14 mouse cellular contexts compared by ENCODE assay signal in genomic region chr12:21493471-21493870, GRCm38 (mm10).
A peak's percentile ranks its signal among the peaks of the same experiment; 100 is the strongest.
DNase-seq lines count a peak whose midpoint lies in the region; ATAC-seq lines count a peak whose summit lies in the region.
"Had no signal": no experiment of that assay in that cellular context is flagged by ENCODE, and none has a peak within 500 bp of the region (broad histone marks: within the 10 kb centered on the region; RNA-seq: fewer than 3 reads in every experiment).

No protein-coding gene starts in this region.

- intact Hi-C loops in heart, postnatal 36 days (cut with DNase I), result no loop called here

- no peak overlapping the region for H3K9ac ChIP-seq in hindbrain, embryonic 14.5 days
- no peak overlapping the region for H3K9ac ChIP-seq in hindbrain, embryonic 16.5 days (ENCODE audit: low read depth, low read length)
- H3K9ac ChIP-seq in heart, embryonic 12.5 days, result no peak overlapping the region
- H3K9ac ChIP-seq: heart, embryonic 15.5 days; liver, embryonic 15.5 days had no signal

- no peaks in the 10 kb centered on the region for H3K9me3 ChIP-seq in hindbrain, embryonic 10.5 days
- no peaks in the 10 kb centered on the region for H3K9me3 ChIP-seq in hindbrain, embryonic 14.5 days (ENCODE audit: control insufficient read depth, low read length)
- no peaks in the 10 kb centered on the region for H3K9me3 ChIP-seq in hindbrain, embryonic 16.5 days (ENCODE audit: control insufficient read depth, low read length)
- H3K9me3 ChIP-seq in heart, embryonic 12.5 days (replicated peaks), result no peaks in the 10 kb centered on the region
- H3K9me3 ChIP-seq: heart, embryonic 15.5 days; liver, embryonic 15.5 days had no signal

- H3K4me2 ChIP-seq in hindbrain, embryonic 14.5 days (replicated peaks), result no peak overlapping the region
- no peak overlapping the region for H3K4me2 ChIP-seq in hindbrain, embryonic 16.5 days (ENCODE audit: low read length)
- no peak overlapping the region for H3K4me2 ChIP-seq in heart, embryonic 12.5 days
- H3K4me2 ChIP-seq: heart, embryonic 15.5 days; liver, embryonic 15.5 days had no signal

- WGBS in hindbrain, embryonic 10.5 days, result 44% methylated on average over 3 of the region's 3 CpGs
- WGBS in hindbrain, embryonic 14.5 days, result 37% methylated on average over 3 of the region's 3 CpGs
- WGBS in hindbrain, embryonic 16.5 days, result 30% methylated on average over 3 of the region's 3 CpGs
- WGBS in heart, embryonic 12.5 days, result 69% methylated on average over 3 of the region's 3 CpGs

- no peak overlapping the region for H3K4me3 ChIP-seq in hindbrain, embryonic 10.5 days
- H3K4me3 ChIP-seq in hindbrain, embryonic 14.5 days (replicated peaks; ENCODE audit: low read length), result no peak overlapping the region
- no peak overlapping the region for H3K4me3 ChIP-seq in hindbrain, embryonic 16.5 days (ENCODE audit: low read length)
- no peak overlapping the region for H3K4me3 ChIP-seq in heart, embryonic 12.5 days
- H3K4me3 ChIP-seq: heart, embryonic 15.5 days; liver, embryonic 15.5 days; myocyte had no signal

- peak overlapping the region; percentile 9; the same call in 1 of the 2 replicates for H3K27ac ChIP-seq in hindbrain, embryonic 10.5 days
- H3K27ac ChIP-seq in hindbrain, embryonic 14.5 days, result no peak overlapping the region
- H3K27ac ChIP-seq in hindbrain, embryonic 16.5 days (ENCODE audit: low read depth, low read length), result no peak overlapping the region
- no peak overlapping the region for H3K27ac ChIP-seq in heart, embryonic 12.5 days (ENCODE audit: poor library complexity, severe bottlenecking)
- H3K27ac ChIP-seq: heart, embryonic 15.5 days; liver, embryonic 15.5 days had no signal

- H3K4me1 ChIP-seq in hindbrain, embryonic 10.5 days (replicated peaks), result peaks cover 13% of the 10 kb centered on the region
- 0 out of 2 replicates have a peak, but pooled peaks cover 4% of the 10 kb centered on the region for H3K4me1 ChIP-seq in hindbrain, embryonic 14.5 days (replicated peaks; ENCODE audit: control insufficient read depth, insufficient read depth, low read length)
- H3K4me1 ChIP-seq in hindbrain, embryonic 16.5 days (ENCODE audit: control insufficient read depth, insufficient read depth, low read depth, low read length), result peaks cover 3% of the 10 kb centered on the region; the same call in 1 of the 2 replicates
- peaks cover 8% of the 10 kb centered on the region for H3K4me1 ChIP-seq in heart, embryonic 12.5 days (replicated peaks)
- H3K4me1 ChIP-seq: liver, embryonic 15.5 days had no signal

- no peaks in the 10 kb centered on the region for H3K27me3 ChIP-seq in hindbrain, embryonic 10.5 days (ENCODE audit: insufficient read depth, poor library complexity, severe bottlenecking)
- H3K27me3 ChIP-seq in hindbrain, embryonic 14.5 days (ENCODE audit: control insufficient read depth, insufficient read depth, low read length), result no peaks in the 10 kb centered on the region
- H3K27me3 ChIP-seq in hindbrain, embryonic 16.5 days (replicated peaks; ENCODE audit: control insufficient read depth, insufficient read depth, low read length), result no peaks in the 10 kb centered on the region
- no peaks in the 10 kb centered on the region for H3K27me3 ChIP-seq in heart, embryonic 12.5 days (replicated peaks)
- H3K27me3 ChIP-seq: heart, embryonic 15.5 days; liver, embryonic 15.5 days had no signal

- no peak for DNase-seq in hindbrain, embryonic 10.5 days (ENCODE audit: low spot score)
- DNase-seq in hindbrain, embryonic 14.5 days (ENCODE audit: low spot score), result no peak
- DNase-seq in layer of hippocampus, postnatal 36 days, result peak; percentile 69 to 70
- peak; percentile 52 for DNase-seq in right cerebral cortex, adult 18-20 months
- no peak for DNase-seq in heart, postnatal 36 days
- DNase-seq in heart, adult 9 months (ENCODE audit: low spot score in 2 of 2), result no peak
- DNase-seq: gastrocnemius, postnatal 14 days; kidney, postnatal 14 days; lung, postnatal 4 days had no signal

- no peak for ATAC-seq in hindbrain, embryonic 14.5 days (ENCODE audit: low FRiP score)
- ATAC-seq in hindbrain, embryonic 16.5 days, result peak; percentile 77
- no peak for ATAC-seq in heart, embryonic 12.5 days (ENCODE audit: insufficient number of reproducible peaks, low FRiP score)

- H3K36me3 ChIP-seq in hindbrain, embryonic 10.5 days, result no peaks in the 10 kb centered on the region
- H3K36me3 ChIP-seq in hindbrain, embryonic 14.5 days (replicated peaks; ENCODE audit: control insufficient read depth, insufficient read depth), result no peaks in the 10 kb centered on the region
- no peaks in the 10 kb centered on the region for H3K36me3 ChIP-seq in hindbrain, embryonic 16.5 days (ENCODE audit: control insufficient read depth, insufficient read depth, low read length)
- H3K36me3 ChIP-seq in heart, embryonic 12.5 days, result no peaks in the 10 kb centered on the region
- H3K36me3 ChIP-seq: heart, embryonic 15.5 days; liver, embryonic 15.5 days had no signal

Comparison
In these comparisons a context has a peak if more than half of its experiments do, and no peak if none do; other contexts are left out.
1. DNase-seq: peak in layer of hippocampus, postnatal 36 days (2 of 2) and right cerebral cortex, adult 18-20 months (single experiment); none in hindbrain, embryonic 10.5 days (single experiment), hindbrain, embryonic 14.5 days (single experiment), heart, postnatal 36 days (0 of 2) and heart, adult 9 months (0 of 2).